Mouse (Mus musculus): ENCODE measurements at regions not wholly inside any gene's neighbourhood (a gene's known extent, or its start where the extent isn't known, plus 50 kb on each side); places are given as distances from the start of the nearest gene placed in this dataset.

GRCm38 (mm10) chr13:28512573-28513334 lies 255.4 kb downstream of the Gm11361 start:
- H3K4me3 ChIP-seq, result no peak overlapping the region
- TF ChIP-seq CTCF (IDR thresholded peaks at IDR 0.05), result no peak
- intact Hi-C loops (cut with DNase I), result no loop called here
- DNase-seq (ENCODE audit: extremely low spot score in 1 of 2, low spot score in 2 of 2), result no peak
- H3K27ac ChIP-seq, result no peak overlapping the region

- no peak overlapping the region for H3K27ac ChIP-seq
- TF ChIP-seq CTCF (IDR thresholded peaks at IDR 0.05), result no peak
- intact Hi-C loops (cut with DNase I), result no loop called here
- H3K4me3 ChIP-seq, result no peak overlapping the region
- no peak for DNase-seq (ENCODE audit: extremely low spot score in 1 of 2, low spot score in 2 of 2)
Observed at GRCm38 (mm10) chr13:28508184-28508583, 250.9 kb downstream of the Gm11361 start.

GRCm38 (mm10) chr13:28507783-28508182 lies 250.5 kb downstream of the Gm11361 start:
- H3K4me3 ChIP-seq, result no peak overlapping the region
- no peak overlapping the region for H3K27ac ChIP-seq
- no peak for DNase-seq (ENCODE audit: extremely low spot score in 1 of 2, low spot score in 2 of 2)
- intact Hi-C loops (cut with DNase I), result no loop called here
- TF ChIP-seq CTCF (IDR thresholded peaks at IDR 0.05), result no peak

- intact Hi-C loops (cut with DNase I), result no loop called here
- H3K27ac ChIP-seq, result no peak overlapping the region
- no peak for TF ChIP-seq CTCF (IDR thresholded peaks at IDR 0.05)
- no peak overlapping the region for H3K4me3 ChIP-seq
- DNase-seq (ENCODE audit: extremely low spot score in 1 of 2, low spot score in 2 of 2), result no peak
Observed at GRCm38 (mm10) chr13:28504340-28504739, 247.0 kb downstream of the Gm11361 start.

- Histone ChIP-seq H3K4me3 (no peak overlapping the region), H3K27ac (no peak overlapping the region)
- intact Hi-C loops (cut with DNase I), result no loop called here
- no peak for DNase-seq (ENCODE audit: extremely low spot score in 1 of 2, low spot score in 2 of 2)
- no peak for TF ChIP-seq CTCF (IDR thresholded peaks at IDR 0.05)
Observed at GRCm38 (mm10) chr13:28502171-28502570, 244.8 kb downstream of the Gm11361 start.

- intact Hi-C loops (cut with DNase I), result no loop called here
- no peak for TF ChIP-seq CTCF (IDR thresholded peaks at IDR 0.05)
- H3K27ac ChIP-seq, result no peak overlapping the region
- DNase-seq (ENCODE audit: extremely low spot score in 1 of 2, low spot score in 2 of 2), result no peak
- H3K4me3 ChIP-seq, result no peak overlapping the region
Observed at GRCm38 (mm10) chr13:28500697-28501096, 243.4 kb downstream of the Gm11361 start.

- no peak for TF ChIP-seq CTCF (IDR thresholded peaks at IDR 0.05)
- intact Hi-C loops (cut with DNase I), result no loop called here
Observed at GRCm38 (mm10) chr13:28497483-28497882, 240.2 kb downstream of the Gm11361 start.

GRCm38 (mm10) chr13:28492015-28492414 lies 234.7 kb downstream of the Gm11361 start:
- DNase-seq (ENCODE audit: extremely low spot score in 1 of 2, low spot score in 2 of 2), result no peak
- intact Hi-C loops (cut with DNase I), result no loop called here
- TF ChIP-seq CTCF (IDR thresholded peaks at IDR 0.05), result no peak
- Histone ChIP-seq H3K27ac (no peak overlapping the region), H3K4me3 (no peak overlapping the region)

More at GRCm38 (mm10) chr13:28497483-28497882, 240.2 kb downstream of the Gm11361 start:
- H3K4me3 ChIP-seq, result no peak overlapping the region
- no peak for DNase-seq (ENCODE audit: extremely low spot score in 1 of 2, low spot score in 2 of 2)
- H3K27ac ChIP-seq, result no peak overlapping the region

- intact Hi-C loops (cut with DNase I), result no loop called here
- H3K4me3 ChIP-seq, result no peak overlapping the region
- DNase-seq (ENCODE audit: extremely low spot score in 1 of 2, low spot score in 2 of 2), result no peak
- H3K27ac ChIP-seq, result no peak overlapping the region
- no peak for TF ChIP-seq CTCF (IDR thresholded peaks at IDR 0.05)
Observed at GRCm38 (mm10) chr13:28483727-28484126, 226.4 kb downstream of the Gm11361 start.

GRCm38 (mm10) chr13:28481224-28481965 lies 224.1 kb downstream of the Gm11361 start:
- Histone ChIP-seq H3K27ac (no peak overlapping the region), H3K4me3 (no peak overlapping the region)
- no peak for TF ChIP-seq CTCF (IDR thresholded peaks at IDR 0.05)
- no peak for DNase-seq (ENCODE audit: extremely low spot score in 1 of 2, low spot score in 2 of 2)
- intact Hi-C loops (cut with DNase I), result no loop called here

- no peak for TF ChIP-seq CTCF (IDR thresholded peaks at IDR 0.05)
- intact Hi-C loops (cut with DNase I), result no loop called here
- no peak overlapping the region for H3K4me3 ChIP-seq
- no peak overlapping the region for H3K27ac ChIP-seq
- DNase-seq (ENCODE audit: extremely low spot score in 1 of 2, low spot score in 2 of 2), result no peak
Observed at GRCm38 (mm10) chr13:28466151-28466550, 208.8 kb downstream of the Gm11361 start.

GRCm38 (mm10) chr13:28465187-28465880 lies 208.0 kb downstream of the Gm11361 start:
- intact Hi-C loops (cut with DNase I), result no loop called here
- no peak for DNase-seq (ENCODE audit: extremely low spot score in 1 of 2, low spot score in 2 of 2)
- no peak for TF ChIP-seq CTCF (IDR thresholded peaks at IDR 0.05)
- Histone ChIP-seq H3K4me3 (no peak overlapping the region), H3K27ac (no peak overlapping the region)

All from left cerebral cortex, adult 2 months (tissue).